Mouse (Mus musculus) embryonic fibroblast, embryonic 13.5 days (primary cell): Measurements from ENCODE around the gene Arfip1.

Source experiments
- CTCF ChIP-seq: IDR thresholded peaks from 2 replicates; pipeline ENCODE4 v1.5.1; 2011; ENCODE audit warnings: mild to moderate bottlenecking, control low read depth, low read length, moderate library complexity, borderline replicate concordance; ENCODE audit not compliant: insufficient read depth
- POLR2A ChIP-seq: IDR thresholded peaks from 2 replicates; pipeline ENCODE4 v1.6.1; 2011; ENCODE audit warnings: low read depth, mild to moderate bottlenecking, control low read depth, low read length, moderate library complexity

DNA sequence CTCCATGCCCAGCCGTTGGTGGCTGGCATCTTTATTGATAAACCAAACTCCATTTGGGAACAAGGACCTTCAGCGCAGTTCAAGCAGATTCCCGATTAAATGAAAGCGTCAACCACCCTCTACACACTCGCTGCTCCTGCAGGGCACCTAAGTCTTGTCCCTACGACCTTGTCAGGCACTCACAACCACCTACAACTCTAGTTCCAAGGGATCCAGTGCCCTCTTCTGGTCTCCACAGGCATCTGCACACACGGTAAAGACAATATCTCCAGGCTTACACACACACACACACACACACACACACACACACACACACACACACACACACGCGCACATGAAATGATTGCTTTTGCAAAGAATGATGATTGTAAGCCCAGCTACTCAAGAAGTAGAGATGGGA lies 49.2 kb upstream of the Arfip1 start:
- TF ChIP-seq CTCF (no peak), POLR2A (no peak)
